Mouse (Mus musculus) small intestine, adult 2 months (tissue): Measurements from ENCODE around the gene Arid5a.

Source experiments
- CTCF ChIP-seq: fragments of 200-500 bp; IDR thresholded peaks from 2 replicates; pipeline ENCODE4 v1.5.1; 2012; ENCODE audit warnings: low read depth, mild to moderate bottlenecking, control low read depth, inconsistent platforms, low read length, moderate library complexity, mixed read lengths; ENCODE audit not compliant: insufficient replicate concordance, insufficient read length; ENCODE audit errors: extremely low read depth
- POLR2A ChIP-seq: fragments of 200-500 bp; IDR thresholded peaks from 2 replicates; pipeline ENCODE4 v1.6.1; 2012; ENCODE audit warnings: low read depth, mild to moderate bottlenecking, control low read depth, inconsistent platforms, low read length, moderate library complexity

DNA sequence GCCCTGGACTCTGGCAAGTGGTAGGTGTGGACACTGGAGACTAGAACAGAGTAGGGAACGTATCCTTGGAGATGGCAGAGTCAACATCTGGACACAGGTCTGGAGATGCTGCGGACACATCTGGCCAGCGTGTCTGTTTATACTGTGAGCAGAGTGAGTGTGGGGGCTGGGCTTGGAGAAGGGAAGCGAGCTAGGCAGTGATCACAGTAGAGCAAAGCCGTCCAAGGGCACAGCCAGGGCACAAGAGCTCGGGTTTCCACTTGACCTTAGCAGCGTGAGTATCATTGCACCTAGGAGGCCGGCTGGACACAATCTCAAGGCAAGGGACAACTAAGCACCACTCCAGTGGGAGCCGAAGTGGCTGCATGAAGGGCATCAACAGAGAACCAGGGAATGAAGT lies 15.5 kb downstream of the Arid5a start:
- no peak for TF ChIP-seq POLR2A
- no peak for TF ChIP-seq CTCF
